Mouse (Mus musculus): ENCODE data around the gene Klk1b1. TPM values are rescaled to one million over a fixed set of nuclear protein-coding genes. Genes with fewer than 3 reads are reported as not detected.

Gene Klk1b1
- total and polyA plus RNA-seq, 3 experiments, result not detected

DNA sequence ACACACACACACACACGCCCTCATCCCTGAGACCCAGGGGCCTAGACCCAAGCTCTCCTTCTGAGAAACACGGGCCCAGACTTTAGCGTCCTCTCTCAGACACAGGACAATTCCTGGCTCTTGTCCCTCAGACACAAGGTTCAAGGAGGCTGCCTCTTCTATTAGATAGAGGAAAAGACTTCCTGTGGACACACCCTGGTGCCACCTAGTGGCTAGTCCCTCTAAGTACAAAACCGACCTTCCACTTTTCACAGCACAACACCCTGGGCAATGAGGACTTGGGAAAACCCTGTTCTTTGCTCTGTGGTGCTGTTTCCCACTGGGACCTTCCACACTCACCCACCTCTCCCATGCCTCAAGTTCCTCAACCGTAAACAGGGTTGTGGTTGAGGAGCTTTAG lies 40.6 kb upstream of the Klk1b1 start:
- H3K9ac ChIP-seq (ENCODE audit: insufficient read depth, low read depth), result no peak overlapping the region
- no peaks in the 10 kb centered on the region for H3K4me1 ChIP-seq (ENCODE audit: control insufficient read depth in 1 of 2, insufficient read depth in 2 of 2)
- in situ Hi-C loops (cut with MboI; ENCODE audit: low pct_ligation_motif_present, low pct_unique_long_range_greater_than_20kb, low sequenced_read_pairs) (no loop called here), dilution Hi-C loops (cut with MboI; ENCODE audit: extremely low pct_ligation_motif_present, extremely low pct_unique_long_range_greater_than_20kb, low sequenced_read_pairs) (no loop called here)
- no peaks in the 10 kb centered on the region for H3K79me2 ChIP-seq (replicated peaks; ENCODE audit: control insufficient read depth, extremely low read depth, insufficient read depth, poor library complexity, severe bottlenecking)
- TF ChIP-seq ZNF384 (IDR thresholded peaks at IDR 0.05; ENCODE audit: low read depth, low read length) (no peak), SMC3 (IDR thresholded peaks at IDR 0.05; ENCODE audit: low read depth, low read length) (peak; percentile 46), CHD1 (IDR thresholded peaks at IDR 0.05; ENCODE audit: low read depth, low read length) (no peak), MAZ (IDR thresholded peaks at IDR 0.05; ENCODE audit: low read depth, low read length) (no peak), IRF4 (IDR thresholded peaks at IDR 0.05; ENCODE audit: low read depth, low read length) (no peak), TBP (conservative IDR thresholded peaks at IDR 0.05; ENCODE audit: low read depth, low read length) (no peak), SIN3A (IDR thresholded peaks at IDR 0.05; ENCODE audit: low read length) (no peak), RAD21 (IDR thresholded peaks at IDR 0.05; ENCODE audit: low read depth, low read length) (peak; percentile 22), ETS1 (conservative IDR thresholded peaks at IDR 0.05; ENCODE audit: low read depth, low read length) (no peak), ZKSCAN1 (IDR thresholded peaks at IDR 0.05; ENCODE audit: borderline replicate concordance, low read depth, low read length) (no peak), KAT2A (IDR thresholded peaks at IDR 0.05; ENCODE audit: insufficient replicate concordance, low read length) (no peak), POLR2AphosphoS2 (IDR thresholded peaks at IDR 0.05; ENCODE audit: low read depth, low read length) (no peak), CTCF (conservative IDR thresholded peaks at IDR 0.05 in 1 of 2, IDR thresholded peaks at IDR 0.05 in 1 of 2; ENCODE audit: low read depth in 2 of 2, low read length in 2 of 2) (peak; percentile 41 to 65; a peak in 3 of 4 replicates), MAFK (IDR thresholded peaks at IDR 0.05; ENCODE audit: insufficient replicate concordance, low read length) (no peak)
- peak; percentile 40 for DNase-seq (ENCODE audit: extremely low read depth)
- no peak overlapping the region for H3K27ac ChIP-seq (ENCODE audit: insufficient read depth, low read depth)
- H3K36me3 ChIP-seq (replicated peaks in 1 of 2; ENCODE audit: control insufficient read depth in 1 of 2, insufficient read depth in 1 of 2, low read length in 1 of 2), result no peaks in the 10 kb centered on the region
- peaks cover 55% of the 10 kb centered on the region for H3K27me3 ChIP-seq (replicated peaks)
- no peak overlapping the region for H3K4me2 ChIP-seq (ENCODE audit: insufficient read depth, low read depth, poor library complexity, severe bottlenecking)
- no peaks in the 10 kb centered on the region for H3K9me3 ChIP-seq (replicated peaks; ENCODE audit: low read length)
- no peak overlapping the region for H3K4me3 ChIP-seq (replicated peaks in 1 of 3; ENCODE audit: low read depth in 2 of 3, low read length in 2 of 3, poor library complexity in 1 of 3)

- dilution Hi-C loops (cut with MboI; ENCODE audit: extremely low pct_ligation_motif_present, extremely low pct_unique_long_range_greater_than_20kb, low sequenced_read_pairs) (no loop called here), in situ Hi-C loops (cut with MboI; ENCODE audit: low pct_ligation_motif_present, low pct_unique_long_range_greater_than_20kb, low sequenced_read_pairs) (no loop called here)
- no peaks in the 10 kb centered on the region for H3K79me2 ChIP-seq (replicated peaks; ENCODE audit: control insufficient read depth, extremely low read depth, insufficient read depth, poor library complexity, severe bottlenecking)
- H3K27me3 ChIP-seq (replicated peaks), result peaks cover 51% of the 10 kb centered on the region
- H3K27ac ChIP-seq (ENCODE audit: insufficient read depth, low read depth), result no peak overlapping the region
- peak; percentile 78 for DNase-seq (ENCODE audit: extremely low read depth)
- no peak overlapping the region for H3K4me3 ChIP-seq (replicated peaks in 1 of 3; ENCODE audit: low read depth in 2 of 3, low read length in 2 of 3, poor library complexity in 1 of 3)
- H3K4me1 ChIP-seq (ENCODE audit: control insufficient read depth in 1 of 2, insufficient read depth in 2 of 2), result no peaks in the 10 kb centered on the region
- no peaks in the 10 kb centered on the region for H3K9me3 ChIP-seq (replicated peaks; ENCODE audit: low read length)
- TF ChIP-seq MEF2A (IDR thresholded peaks at IDR 0.05; ENCODE audit: borderline replicate concordance, low read depth, low read length), result no peak
- TF ChIP-seq CTCF (conservative IDR thresholded peaks at IDR 0.05 in 1 of 2, IDR thresholded peaks at IDR 0.05 in 1 of 2; ENCODE audit: low read depth in 2 of 2, low read length in 2 of 2), result peak; percentile 41 to 71; a peak in 3 of 4 replicates
- no peak for TF ChIP-seq GABPA (IDR thresholded peaks at IDR 0.05; ENCODE audit: insufficient replicate concordance, low read depth, low read length)
- no peak for TF ChIP-seq CHD1 (IDR thresholded peaks at IDR 0.05; ENCODE audit: low read depth, low read length)
- no peak for TF ChIP-seq USF1 (IDR thresholded peaks at IDR 0.05; ENCODE audit: low read depth, low read length)
- TF ChIP-seq RCOR1 (conservative IDR thresholded peaks at IDR 0.05; ENCODE audit: low read depth, low read length), result no peak
- TF ChIP-seq EP300 (IDR thresholded peaks at IDR 0.05; ENCODE audit: low read length), result no peak
- TF ChIP-seq RAD21 (IDR thresholded peaks at IDR 0.05; ENCODE audit: low read depth, low read length), result peak; percentile 74
- peak; percentile 78 for TF ChIP-seq SMC3 (IDR thresholded peaks at IDR 0.05; ENCODE audit: low read depth, low read length)
- no peak overlapping the region for H3K9ac ChIP-seq (ENCODE audit: insufficient read depth, low read depth)
- no peaks in the 10 kb centered on the region for H3K36me3 ChIP-seq (replicated peaks in 1 of 2; ENCODE audit: control insufficient read depth in 1 of 2, insufficient read depth in 1 of 2, low read length in 1 of 2)
- H3K4me2 ChIP-seq (ENCODE audit: insufficient read depth, low read depth, poor library complexity, severe bottlenecking), result no peak overlapping the region
Observed at GRCm38 (mm10) chr7:43928521-43928920, 38.0 kb upstream of the Klk1b1 start.

All from CH12.LX (cell line).